Mouse (Mus musculus): ENCODE results near the gene Rgs21.

DNA sequence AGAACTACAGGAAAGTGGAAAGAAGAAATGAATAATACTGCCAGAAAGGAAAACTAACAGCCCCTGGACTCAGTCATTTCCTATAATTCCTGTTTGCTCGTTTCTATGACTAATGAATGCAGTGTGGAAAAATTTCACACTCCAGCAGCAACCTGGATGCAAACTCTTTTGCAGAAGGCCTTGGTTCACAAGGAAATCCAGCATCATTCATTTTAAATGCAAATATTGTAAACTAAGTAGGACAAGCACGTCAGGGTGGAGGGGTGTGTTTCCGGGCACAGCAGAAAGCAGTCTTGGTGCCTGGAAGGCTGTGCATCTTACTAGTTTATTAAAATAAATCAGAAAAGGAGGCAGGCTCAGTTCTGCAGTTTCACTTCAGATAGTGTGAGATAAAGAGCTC, 69.4 kb downstream of the Rgs21 start:
- TF ChIP-seq POLR2A (IDR thresholded peaks at IDR 0.05; ENCODE audit: extremely low read depth, insufficient read depth, low read length) (no peak), CTCF (IDR thresholded peaks at IDR 0.05; ENCODE audit: extremely low read depth, insufficient read depth, low read length) (no peak)
